Mouse (Mus musculus) spleen, postnatal 36 days (tissue): ENCODE results near the gene Arg2.
"Not testable (repeated sequence)": the region's sequence is repeated elsewhere in the genome, so short reads cannot be mapped to it uniquely, and the experiment has no call there.

Experiments used
- DNase-seq, 2 experiments: peaks; one replicate each; pipeline ENCODE4 v3.0.0; 2022; ENCODE audit warnings: low spot score in 2 of 2, mixed read lengths in 1 of 2

The Arg2 gene

DNA sequence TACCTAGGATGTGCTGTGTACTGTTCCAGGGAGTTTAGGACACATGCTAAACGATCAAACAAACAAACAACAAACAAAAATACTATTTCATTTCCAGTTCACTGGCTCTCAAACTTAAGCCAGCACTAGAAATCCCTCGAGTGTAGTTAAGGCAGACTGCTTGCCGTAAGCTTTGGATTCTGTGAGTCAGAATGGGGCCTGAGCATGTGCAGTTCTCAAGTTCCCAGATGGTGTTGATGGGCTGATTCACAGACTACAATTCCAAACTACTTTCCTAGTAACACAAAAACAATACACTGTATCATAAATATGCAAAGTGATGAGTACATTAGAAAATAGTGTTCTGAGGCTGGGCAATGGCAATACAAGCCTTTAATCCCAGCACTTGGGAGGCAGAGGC, 39.8 kb downstream of the Arg2 start:
- no peak for DNase-seq

DNA sequence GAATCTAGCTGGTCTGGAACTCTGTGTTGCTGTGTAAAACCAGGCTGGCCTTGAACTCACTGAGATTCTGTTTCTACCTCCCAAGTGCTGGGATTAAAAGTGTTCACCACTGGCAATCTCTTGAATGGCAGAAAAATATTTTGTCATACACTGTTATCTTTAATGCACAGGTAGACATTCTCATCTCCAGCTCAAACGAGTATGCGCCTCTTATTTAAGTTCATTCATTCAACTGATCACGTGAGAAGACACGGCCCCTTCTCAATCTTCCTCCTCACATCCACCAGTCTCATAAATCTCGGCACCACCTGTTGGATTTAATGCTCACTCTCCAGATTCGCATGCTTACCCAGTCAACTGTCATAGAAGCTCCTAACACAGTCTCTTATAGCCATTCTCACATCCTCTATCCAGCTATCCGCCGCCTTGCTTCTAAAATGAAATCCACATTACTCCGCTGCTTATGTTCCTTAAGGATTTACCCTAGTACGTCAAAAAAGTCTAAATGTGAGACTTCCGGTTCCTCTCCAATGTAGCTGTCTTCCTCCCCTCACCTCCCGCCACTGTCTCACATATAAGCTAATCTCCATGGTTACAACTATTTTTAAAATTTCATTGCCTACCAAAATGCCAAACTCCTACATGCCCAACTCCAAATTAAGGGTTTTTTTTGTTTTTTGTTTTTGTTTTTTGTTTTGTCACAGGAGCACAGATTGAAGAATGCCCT, 40.9 kb downstream of the Arg2 start:
- DNase-seq: no peak

DNA sequence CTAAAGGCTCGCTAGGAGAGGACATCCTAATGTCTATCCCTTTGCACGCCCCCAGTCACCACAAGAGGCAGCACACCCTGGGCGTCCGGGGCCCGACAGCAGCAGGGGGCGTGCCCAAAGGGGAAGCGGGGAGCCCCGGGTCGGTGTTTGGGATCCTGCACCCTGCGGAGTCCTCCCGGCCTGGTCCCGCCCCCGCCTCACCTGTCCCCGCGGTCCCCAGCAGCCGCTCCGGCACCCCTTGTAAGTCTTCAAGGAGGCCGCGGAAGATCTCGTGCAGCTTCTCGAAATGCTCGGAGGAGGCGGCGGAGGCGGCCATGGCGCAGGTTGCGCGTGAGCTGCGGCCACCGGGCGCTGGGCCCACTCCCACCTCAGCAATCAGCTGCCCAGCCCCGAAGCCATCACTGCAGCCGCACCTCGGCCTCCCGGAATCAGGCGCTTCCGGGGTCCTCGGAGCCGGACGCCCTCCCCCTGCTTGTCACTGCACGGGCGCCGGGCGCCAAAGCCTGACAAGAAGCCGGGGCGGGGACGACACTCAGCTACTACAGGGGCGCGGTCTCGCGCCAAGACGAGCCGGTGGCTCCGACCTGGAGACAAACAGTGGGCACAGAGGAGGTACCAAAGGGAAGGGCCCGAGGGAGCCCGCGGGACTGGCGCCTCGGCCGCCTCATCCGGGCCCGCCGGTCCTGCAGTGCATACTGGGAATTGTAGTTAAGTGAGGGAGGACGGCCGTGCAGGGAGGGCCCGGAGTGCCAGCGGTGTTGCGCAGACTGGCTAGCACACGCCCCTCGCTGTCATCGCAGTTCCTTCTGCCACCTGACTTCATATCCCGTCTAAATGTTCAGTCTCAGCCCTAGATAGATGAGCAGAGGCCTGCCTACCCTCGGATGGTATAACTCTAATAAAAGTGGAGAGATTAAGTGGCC, 41.7 kb downstream of the Arg2 start, which contains the start of gene Vti1b:
Gene Vti1b, minus strand, starts transcription at position 649 of the 923 bp plus-strand sequence.
- peak; percentile 91 for DNase-seq

DNA sequence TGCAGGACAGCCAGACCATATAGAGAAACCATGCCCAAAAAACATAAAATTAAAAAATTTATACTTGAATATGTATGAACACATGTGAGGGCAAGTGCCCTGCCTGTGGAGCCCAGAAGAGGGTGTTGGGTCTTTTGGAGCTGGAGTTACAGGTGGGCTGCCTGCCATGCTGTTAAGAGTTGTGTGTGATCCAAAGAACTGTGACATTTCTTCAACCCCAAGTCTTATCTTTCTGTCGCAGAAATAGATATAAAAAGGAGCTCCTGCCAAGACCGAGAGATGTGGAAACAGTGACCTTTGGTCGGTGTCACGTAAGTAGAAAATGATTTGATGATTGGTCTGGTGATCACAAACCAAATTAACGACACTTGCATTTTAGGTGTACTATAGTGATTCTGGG, 43.1 kb downstream of the Arg2 start:
- DNase-seq: peak in 1 of 2 experiments; percentile 6

DNA sequence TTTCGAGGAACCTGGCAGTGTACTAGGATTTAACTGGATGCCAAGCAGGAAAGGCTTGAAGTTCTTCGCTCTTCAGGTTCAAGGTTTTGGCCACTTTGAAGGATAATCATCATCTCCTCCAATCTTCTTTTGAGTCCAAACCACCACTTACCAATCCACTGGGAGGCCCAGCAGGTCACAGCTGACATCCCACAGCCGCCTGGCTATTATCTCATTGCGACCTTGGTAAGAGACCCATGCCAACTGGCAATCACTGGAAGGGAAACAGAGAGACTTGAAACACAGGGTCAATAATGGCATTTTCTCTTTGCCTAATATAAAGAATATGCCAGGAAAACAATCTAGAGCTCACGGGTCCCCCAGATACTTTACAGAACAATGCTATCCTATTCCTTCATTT, 45.4 kb downstream of the Arg2 start:
- no peak for DNase-seq

DNA sequence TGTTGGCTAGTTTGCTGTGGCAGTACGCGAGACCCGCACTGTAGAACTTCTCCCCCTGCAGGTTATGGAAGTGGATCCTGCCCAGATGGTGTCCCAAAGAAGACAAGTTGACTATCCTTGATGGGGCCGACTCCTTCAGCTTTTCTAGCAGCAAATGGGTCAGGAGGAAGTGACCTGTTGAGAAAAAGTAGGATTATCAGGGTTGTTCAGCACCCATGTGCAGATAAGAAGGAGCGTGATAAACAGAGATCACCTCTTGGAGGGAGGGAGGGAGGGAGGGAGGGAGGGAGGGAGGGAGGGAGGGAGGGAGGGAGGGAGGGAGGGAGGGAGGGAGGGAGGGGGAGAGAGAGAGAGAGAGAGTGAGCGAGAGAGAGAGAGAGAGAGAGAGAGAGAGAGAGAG, 54.6 kb downstream of the Arg2 start:
- not testable (repeated sequence) for DNase-seq

DNA sequence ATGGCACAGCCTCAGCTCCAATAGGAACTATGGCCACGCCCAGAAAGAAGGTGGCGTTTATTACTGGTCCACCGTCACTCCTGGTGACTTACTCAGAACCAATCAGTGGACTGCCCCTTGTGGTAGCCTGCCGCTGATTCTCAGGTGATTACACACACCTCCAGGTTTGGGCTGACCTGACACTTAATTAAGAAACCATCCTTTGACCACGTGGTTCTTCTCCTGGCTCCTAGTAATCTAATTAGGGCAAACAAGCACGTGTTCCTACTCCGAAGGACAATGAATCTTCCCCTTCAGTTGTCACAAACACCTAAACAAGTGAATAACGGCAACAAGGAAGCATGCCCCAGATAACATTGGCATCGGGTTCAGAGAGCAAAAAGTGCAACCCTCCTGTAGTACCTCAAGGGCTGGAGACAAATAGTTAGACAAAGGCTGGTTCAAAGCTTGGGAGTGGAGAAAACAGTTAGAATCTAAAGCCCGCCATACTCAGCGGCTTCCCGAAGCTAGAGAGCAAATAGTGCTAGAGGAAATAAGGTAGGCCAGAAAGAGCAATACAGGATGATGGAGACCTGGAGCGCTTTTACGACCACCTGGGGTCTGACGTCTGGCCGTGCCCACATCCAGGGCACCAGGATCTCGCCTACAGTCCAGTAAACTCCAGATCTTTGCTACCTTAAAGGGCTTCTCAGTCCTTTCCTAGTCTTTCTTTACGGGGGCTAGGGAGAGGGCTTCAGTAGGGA, 60.5 kb downstream of the Arg2 start:
- peak; percentile 74 to 80 for DNase-seq

DNA sequence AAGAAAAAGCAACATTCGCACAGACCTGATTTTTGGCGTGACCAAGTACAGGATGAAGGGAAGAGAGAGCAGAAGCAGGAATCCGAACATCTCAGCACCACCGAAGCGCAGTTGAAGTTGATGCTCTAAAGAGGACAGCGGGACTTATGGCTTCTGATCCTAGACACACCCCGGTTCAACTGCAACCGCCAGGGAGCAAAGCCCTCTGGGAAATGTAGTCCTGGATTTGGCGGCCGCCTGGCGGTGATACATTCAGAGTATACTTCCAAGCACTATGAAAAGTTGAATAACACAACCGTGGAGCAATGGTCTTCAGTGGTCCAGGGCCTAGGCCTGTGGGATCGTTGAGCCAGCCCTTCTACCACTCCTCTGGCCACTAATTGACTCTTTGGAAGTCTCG, 61.1 kb downstream of the Arg2 start:
- peak; percentile 73 to 82 for DNase-seq

DNA sequence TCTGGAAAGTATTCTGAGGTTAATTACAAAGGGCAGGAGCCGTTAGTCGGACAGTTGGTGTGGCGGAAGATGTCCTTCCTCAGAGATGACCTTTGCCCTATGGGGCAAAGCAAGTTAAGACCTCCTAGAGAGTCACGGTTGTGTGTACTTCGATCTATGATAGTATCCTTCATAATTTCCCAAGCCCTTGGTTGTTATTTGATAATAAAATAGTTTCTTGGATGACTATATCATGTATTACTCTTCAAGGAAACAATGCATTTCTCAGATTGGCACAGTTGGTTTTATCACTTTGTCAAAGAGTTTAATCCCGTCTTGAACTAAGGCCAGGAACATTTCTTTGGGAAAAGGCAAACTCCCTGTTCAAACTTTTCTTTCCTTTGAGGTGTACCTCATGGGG, 61.6 kb downstream of the Arg2 start, which contains the start of gene Rdh11:
Gene Rdh11, minus strand, starts transcription at position 101 of the 400 bp plus-strand sequence.
- DNase-seq: no peak

DNA sequence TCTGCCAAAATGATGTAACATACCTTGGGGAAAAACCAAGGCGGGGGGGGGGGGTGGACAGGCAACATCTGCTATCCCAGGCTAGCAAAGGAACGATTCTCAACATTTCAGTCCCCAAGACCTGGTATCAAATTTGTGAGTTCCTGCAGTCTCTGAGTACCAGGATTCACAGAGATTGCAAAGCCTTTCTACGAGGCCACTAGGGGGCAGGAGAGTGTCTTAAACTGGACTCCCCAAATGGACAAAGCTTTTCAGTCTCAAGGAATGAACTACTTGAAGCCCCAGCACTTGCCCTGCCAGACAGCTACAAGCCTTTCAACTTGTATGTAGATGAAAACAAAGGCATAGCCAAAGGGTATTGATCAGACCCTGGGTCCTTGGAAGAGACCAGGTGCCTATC, 62.9 kb downstream of the Arg2 start:
- peak; percentile 57 to 65 for DNase-seq

DNA sequence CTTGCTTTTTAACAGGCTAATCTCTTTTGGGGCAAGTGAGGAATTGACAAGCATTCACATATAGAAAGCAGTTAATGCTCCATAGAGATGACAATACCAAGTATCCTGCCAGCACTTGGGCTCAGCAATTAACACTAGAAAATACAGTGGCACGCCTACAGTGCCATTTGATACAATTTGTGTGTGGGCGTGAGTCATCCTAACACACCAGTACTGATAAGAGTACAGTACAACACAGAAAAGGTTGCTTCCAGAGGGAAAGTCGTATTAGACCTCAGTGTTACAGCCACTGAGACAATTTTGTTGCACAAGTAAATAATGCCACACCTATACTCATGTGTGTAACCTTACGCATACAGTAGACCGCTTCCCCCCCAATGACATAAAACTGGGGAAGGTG, 66.5 kb downstream of the Arg2 start:
- no peak for DNase-seq

DNA sequence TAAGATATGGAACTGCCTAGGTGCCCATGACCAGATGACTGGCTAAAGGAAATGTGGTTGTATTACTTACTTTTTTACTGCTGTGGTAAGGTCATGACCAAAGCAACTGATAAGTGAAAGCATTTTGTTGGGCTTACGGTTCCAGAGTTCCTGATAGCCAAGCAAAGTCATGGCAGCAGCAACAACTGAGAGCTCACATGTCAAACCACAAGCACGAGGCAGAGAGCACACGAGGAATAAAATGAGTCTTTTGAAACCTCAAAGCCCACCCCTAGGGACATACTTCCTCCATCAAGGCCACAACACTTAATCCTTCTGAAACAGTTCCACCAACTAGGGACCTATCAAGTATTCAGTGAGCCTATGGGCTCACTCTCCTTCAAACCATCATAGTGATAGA, 71.3 kb downstream of the Arg2 start:
- no peak for DNase-seq
